Mouse (Mus musculus) ES-Bruce4 (cell line): ENCODE data around the gene St8sia1. TPM values are rescaled to one million over a fixed set of nuclear protein-coding genes. Genes with fewer than 3 reads are reported as not detected.

Experiments
- H3K27ac ChIP-seq: 2 replicates; pipeline ENCODE4 v1.5.1; 2012; ENCODE audit warnings: low read length, inconsistent platforms; ENCODE audit not compliant: insufficient read depth
- H3K27me3 ChIP-seq: 2 replicates; pipeline ENCODE4 v1.6.1; 2012; ENCODE audit warnings: mild to moderate bottlenecking, low read length, inconsistent platforms; ENCODE audit not compliant: control insufficient read depth, poor library complexity, insufficient read depth, severe bottlenecking
- H3K36me3 ChIP-seq: 2 replicates; pipeline ENCODE4 v1.6.1; 2012; ENCODE audit warnings: inconsistent platforms, mild to moderate bottlenecking, low read length, moderate library complexity; ENCODE audit not compliant: control insufficient read depth, poor library complexity, insufficient read depth, severe bottlenecking
- H3K4me1 ChIP-seq: one replicate; pipeline ENCODE4 v1.8.1; 2011; ENCODE audit warnings: low read length; ENCODE audit not compliant: control insufficient read depth, insufficient read depth
- H3K4me3 ChIP-seq: 2 replicates; pipeline ENCODE4 v1.5.1; 2011; ENCODE audit warnings: low read depth, mild to moderate bottlenecking, low read length
- H3K9ac ChIP-seq: 2 replicates; pipeline ENCODE4 v1.6.1; 2012; ENCODE audit warnings: low read depth, mild to moderate bottlenecking, inconsistent platforms; ENCODE audit not compliant: poor library complexity, severe bottlenecking
- H3K9me3 ChIP-seq: replicated peaks from 2 replicates; pipeline ENCODE4 v1.6.1; 2012; ENCODE audit warnings: mild to moderate bottlenecking, low read length, inconsistent platforms; ENCODE audit not compliant: control insufficient read depth, poor library complexity, insufficient read depth, severe bottlenecking
- CTCF ChIP-seq: IDR thresholded peaks from one replicate; pipeline ENCODE4 v1.8.1; 2011; ENCODE audit warnings: low read depth, low read length
- EP300 ChIP-seq: IDR thresholded peaks from 2 replicates; pipeline ENCODE4 v1.6.1; 2011; ENCODE audit warnings: low read depth, low read length; ENCODE audit not compliant: insufficient read depth
- POLR2A ChIP-seq: IDR thresholded peaks from one replicate; pipeline ENCODE4 v1.8.1; 2011; ENCODE audit warnings: low read length; ENCODE audit not compliant: insufficient read depth
- polyA plus RNA-seq: library from polyadenylated mRNA; stranded (reverse); fragments of >200 nt; gene quantifications from 2 replicates; pipeline ENCODE4 v1.2.4, GENCODE M21; 2011; ENCODE audit warnings: low read depth; ENCODE audit not compliant: missing spikeins, insufficient read depth, insufficient read length

St8sia1 gene
- polyA plus RNA-seq, 1 experiment = 2.5 TPM

GRCm38 (mm10) chr6:142785343-142785742 lies 178.9 kb downstream of the St8sia1 start:
- Histone ChIP-seq H3K27ac (no peak overlapping the region), H3K27me3 (no peaks in the 10 kb centered on the region), H3K9ac (no peak overlapping the region), H3K4me1 (peaks cover 1% of the 10 kb centered on the region), H3K4me3 (no peak overlapping the region), H3K9me3 (no peaks in the 10 kb centered on the region), H3K36me3 (no peaks in the 10 kb centered on the region)
- TF ChIP-seq CTCF (peak; percentile 18), POLR2A (no peak), EP300 (no peak)

GRCm38 (mm10) chr6:142781286-142781685 lies 183.0 kb downstream of the St8sia1 start:
- Histone ChIP-seq H3K36me3 (no peaks in the 10 kb centered on the region), H3K9me3 (no peaks in the 10 kb centered on the region), H3K27me3 (no peaks in the 10 kb centered on the region), H3K4me3 (no peak overlapping the region), H3K4me1 (no peaks in the 10 kb centered on the region), H3K9ac (no peak overlapping the region), H3K27ac (no peak overlapping the region)
- TF ChIP-seq CTCF (no peak), POLR2A (no peak), EP300 (no peak)

GRCm38 (mm10) chr6:142780574-142781033 lies 183.6 kb downstream of the St8sia1 start:
- H3K27ac ChIP-seq = no peak overlapping the region
- H3K27me3 ChIP-seq = no peaks in the 10 kb centered on the region
- H3K9me3 ChIP-seq = no peaks in the 10 kb centered on the region
- no peak overlapping the region for H3K4me3 ChIP-seq
- TF ChIP-seq POLR2A = no peak
- TF ChIP-seq EP300 = no peak
- no peak for TF ChIP-seq CTCF
- H3K9ac ChIP-seq = no peak overlapping the region
- H3K4me1 ChIP-seq = no peaks in the 10 kb centered on the region
- H3K36me3 ChIP-seq = no peaks in the 10 kb centered on the region

- H3K27me3 ChIP-seq = no peaks in the 10 kb centered on the region
- H3K4me3 ChIP-seq = no peak overlapping the region
- no peaks in the 10 kb centered on the region for H3K4me1 ChIP-seq
- TF ChIP-seq POLR2A (no peak), CTCF (no peak), EP300 (no peak)
- no peak overlapping the region for H3K27ac ChIP-seq
- H3K9ac ChIP-seq = no peak overlapping the region
- H3K9me3 ChIP-seq = no peaks in the 10 kb centered on the region
- H3K36me3 ChIP-seq = no peaks in the 10 kb centered on the region
Observed at GRCm38 (mm10) chr6:142779812-142780573, 184.3 kb downstream of the St8sia1 start.

- Histone ChIP-seq H3K27ac (no peak overlapping the region), H3K4me1 (no peaks in the 10 kb centered on the region), H3K4me3 (no peak overlapping the region), H3K36me3 (no peaks in the 10 kb centered on the region), H3K27me3 (no peaks in the 10 kb centered on the region), H3K9me3 (no peaks in the 10 kb centered on the region), H3K9ac (no peak overlapping the region)
- TF ChIP-seq POLR2A = no peak
- TF ChIP-seq CTCF = peak; percentile 10
- no peak for TF ChIP-seq EP300
Observed at GRCm38 (mm10) chr6:142779045-142779811, 185.0 kb downstream of the St8sia1 start.

- Histone ChIP-seq H3K27ac (no peak overlapping the region), H3K4me1 (no peaks in the 10 kb centered on the region), H3K36me3 (peaks cover 8% of the 10 kb centered on the region), H3K27me3 (no peaks in the 10 kb centered on the region), H3K9me3 (no peaks in the 10 kb centered on the region), H3K9ac (no peak overlapping the region), H3K4me3 (no peak overlapping the region)
- TF ChIP-seq POLR2A (no peak), EP300 (no peak), CTCF (no peak)
Observed at GRCm38 (mm10) chr6:142776935-142777334, 187.3 kb downstream of the St8sia1 start.
